Mouse (Mus musculus) liver, embryonic 14.5 days (tissue): ENCODE measurements around the gene Tns1. TPM values are rescaled to one million over a fixed set of nuclear protein-coding genes. Genes with fewer than 3 reads are reported as not detected.

Experiments
- ATAC-seq: fragments of 200-750 bp; cut with Nextera tagmentation; 2 replicates; pipeline ENCODE4 v1.8.0; 2017; ENCODE audit warnings: moderate number of reproducible peaks, mild to moderate bottlenecking, moderate library complexity; ENCODE audit not compliant: insufficient read depth
- DNase-seq, 3 experiments: peaks; one replicate each; pipeline ENCODE4 v3.0.0-alpha.2; 2012 to 2013; ENCODE audit warnings: low read depth in 3 of 3, low spot score in 3 of 3
- H3K27ac ChIP-seq: fragments of 300-500 bp; sonication (generic); 2 replicates; pipeline ENCODE4 v1.5.1; 2014; ENCODE audit warnings: moderate library complexity, mild to moderate bottlenecking, control low read depth, inconsistent platforms
- H3K27me3 ChIP-seq: fragments of 300-500 bp; sonication (generic); 2 replicates; pipeline ENCODE4 v1.6.1; 2014; ENCODE audit warnings: mild to moderate bottlenecking, low read length, moderate library complexity; ENCODE audit not compliant: control insufficient read depth, insufficient read depth
- H3K36me3 ChIP-seq: fragments of 300-500 bp; sonication (generic); replicated peaks from 2 replicates; pipeline ENCODE4 v1.6.1; 2014; ENCODE audit warnings: low read depth; ENCODE audit not compliant: control insufficient read depth, insufficient read depth
- H3K4me1 ChIP-seq, 2 experiments: fragments of 200-500 bp in 1 of 2; fragments of 300-500 bp in 1 of 2; sonication (generic) in 1 of 2; replicated peaks; 2 replicates each; pipeline ENCODE4 v1.6.1; 2012 to 2014; ENCODE audit warnings: antibody characterized with exemption in 1 of 2, inconsistent platforms in 1 of 2, low read length in 1 of 2; ENCODE audit not compliant: control insufficient read depth in 2 of 2, insufficient read depth in 2 of 2
- H3K4me2 ChIP-seq: fragments of 300-500 bp; sonication (generic); 2 replicates; pipeline ENCODE4 v1.6.1; 2014; ENCODE audit warnings: low read depth, mild to moderate bottlenecking, control low read depth, moderate library complexity
- H3K4me3 ChIP-seq, 2 experiments: fragments of 200-500 bp in 1 of 2; fragments of 300-500 bp in 1 of 2; sonication (generic) in 1 of 2; 2 replicates each; pipeline ENCODE4 v1.5.1; 2012 to 2014; ENCODE audit warnings: low read depth in 2 of 2, low read length in 2 of 2, mild to moderate bottlenecking in 2 of 2, control low read depth in 1 of 2, inconsistent platforms in 1 of 2, moderate library complexity in 1 of 2; ENCODE audit not compliant: insufficient read depth in 1 of 2
- H3K9ac ChIP-seq: fragments of 300-500 bp; sonication (generic); replicated peaks from 2 replicates; pipeline ENCODE4 v1.6.1; 2014; ENCODE audit warnings: mild to moderate bottlenecking, control low read depth, moderate library complexity
- H3K9me3 ChIP-seq: fragments of 300-500 bp; sonication (generic); 2 replicates; pipeline ENCODE4 v1.6.1; 2016; ENCODE audit warnings: low read length, mixed read lengths; ENCODE audit not compliant: control insufficient read depth
- CTCF ChIP-seq: IDR thresholded peaks from 2 replicates; pipeline ENCODE4 v1.5.1; 2016; ENCODE audit warnings: antibody characterized with exemption, low read depth, control low read depth
- EP300 ChIP-seq: IDR thresholded peaks from 2 replicates; pipeline ENCODE4 v1.6.1; 2016; ENCODE audit warnings: antibody characterized with exemption, low read depth
- WGBS: fragments of 180-500 bp; shearing (Covaris S2); extraction: QIAGEN DNeasy Blood & Tissue Kit; methylation state at CpG from one replicate; pipeline ENCODE4 v1.1.7; 2014; ENCODE audit not compliant: insufficient replicate concordance; 5-methylcytosine and 5-hydroxymethylcytosine counted together
- polyA plus RNA-seq, 2 experiments: library from polyadenylated mRNA; depleted of rRNA in 1 of 2; stranded (reverse) in 1 of 2; unstranded in 1 of 2; fragments of >200 nt; fragmentation: Nextera tagmentation in 1 of 2; extraction: Ambion mirVana in 1 of 2; gene quantifications; 2 replicates each; pipeline versions ENCODE4 v1.2.1 to v1.2.3; 2012 to 2014

Gene Tns1
- polyA plus RNA-seq, 2 experiments = 7.2 to 15.7 TPM

DNA sequence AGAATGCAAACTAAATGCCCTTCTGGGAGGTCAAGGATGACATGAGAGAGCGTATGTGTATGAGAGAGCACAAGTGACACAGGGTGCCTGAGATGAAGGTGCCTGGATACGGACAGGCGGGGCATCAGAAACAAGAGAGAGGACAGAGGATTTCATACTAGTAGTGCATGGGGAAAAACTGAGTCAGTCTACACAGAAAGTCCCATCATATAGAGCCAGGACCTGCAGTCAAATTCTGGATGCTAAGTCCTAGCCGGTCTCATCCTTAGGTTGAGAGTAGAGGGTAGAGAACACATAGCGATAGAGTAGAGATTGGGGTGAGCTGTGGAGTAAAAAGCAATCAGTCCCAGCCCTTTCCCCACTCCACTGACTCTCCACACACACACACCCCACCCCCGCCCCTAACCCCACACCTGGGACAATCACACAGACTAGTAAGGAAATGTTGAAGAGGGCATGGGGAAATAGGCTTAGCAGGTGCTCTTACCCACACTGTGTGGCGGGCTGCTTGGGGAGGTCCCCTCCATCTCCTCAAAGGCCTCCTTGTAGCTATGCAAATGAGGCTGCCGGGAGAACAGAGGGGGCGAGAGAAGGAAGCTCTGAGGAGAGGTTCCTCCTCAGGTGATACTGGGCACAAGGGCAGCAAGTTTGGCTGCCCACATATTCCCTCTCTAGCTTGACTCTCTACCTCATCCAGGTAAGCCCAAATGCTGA is 183.6 kb downstream of the Tns1 start:
- 75% methylated on average over 9 of the region's 9 CpGs for WGBS
- ATAC-seq = no peak
- H3K4me3 ChIP-seq = no peak overlapping the region
- H3K4me2 ChIP-seq = no peak overlapping the region
- no peak overlapping the region for H3K27ac ChIP-seq
- H3K9me3 ChIP-seq = no peaks in the 10 kb centered on the region
- H3K36me3 ChIP-seq = no peaks in the 10 kb centered on the region
- no peak for DNase-seq
- no peak for TF ChIP-seq EP300
- H3K27me3 ChIP-seq = no peaks in the 10 kb centered on the region
- H3K4me1 ChIP-seq = no peaks in the 10 kb centered on the region; a peak in 1 of 4 replicates
- H3K9ac ChIP-seq = no peak overlapping the region

GRCm38 (mm10) chr1:73938597-73938996 is 185.7 kb downstream of the Tns1 start:
- TF ChIP-seq EP300 = no peak
- no peak for TF ChIP-seq CTCF
- H3K27ac ChIP-seq = no peak overlapping the region
- no peaks in the 10 kb centered on the region; a peak in 1 of 4 replicates for H3K4me1 ChIP-seq
- DNase-seq (no peak), ATAC-seq (no peak)
- no peak overlapping the region for H3K4me2 ChIP-seq
- no peak overlapping the region for H3K9ac ChIP-seq
- H3K36me3 ChIP-seq = no peaks in the 10 kb centered on the region
- 74% methylated on average over 10 of the region's 10 CpGs for WGBS
- no peak overlapping the region for H3K4me3 ChIP-seq
- H3K9me3 ChIP-seq = no peaks in the 10 kb centered on the region
- H3K27me3 ChIP-seq = no peaks in the 10 kb centered on the region

GRCm38 (mm10) chr1:73937805-73938204 is 186.4 kb downstream of the Tns1 start:
- ATAC-seq = no peak
- DNase-seq = no peak
- TF ChIP-seq EP300 (no peak), CTCF (no peak)
- Histone ChIP-seq H3K9ac (no peak overlapping the region), H3K4me3 (no peak overlapping the region), H3K27me3 (no peaks in the 10 kb centered on the region), H3K27ac (no peak overlapping the region), H3K9me3 (no peaks in the 10 kb centered on the region), H3K4me1 (no peaks in the 10 kb centered on the region; a peak in 1 of 4 replicates), H3K4me2 (no peak overlapping the region), H3K36me3 (no peaks in the 10 kb centered on the region)
- WGBS = 69% methylated on average over 6 of the region's 6 CpGs

DNA sequence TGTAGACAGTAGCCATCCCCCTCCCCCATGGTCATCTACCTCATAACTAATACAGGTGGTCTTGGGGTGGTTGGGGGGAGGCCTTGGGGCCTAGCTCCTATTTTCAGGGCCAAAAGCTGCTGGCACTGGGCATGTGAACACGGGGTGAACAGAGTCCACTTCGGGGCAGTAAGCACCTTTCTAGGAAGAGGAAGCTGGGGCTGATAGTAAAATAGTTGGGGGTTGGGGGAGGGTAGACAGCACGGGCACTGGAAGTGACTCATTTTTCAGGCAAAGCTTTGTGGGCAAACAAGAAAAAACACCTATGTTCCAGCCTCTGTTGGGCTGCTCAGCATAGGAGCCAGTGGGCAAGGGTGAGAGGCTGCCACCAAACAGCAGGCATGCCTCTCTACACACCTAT is 187.7 kb downstream of the Tns1 start:
- DNase-seq (no peak), ATAC-seq (no peak)
- Histone ChIP-seq H3K4me3 (no peak overlapping the region), H3K27ac (no peak overlapping the region), H3K4me1 (peaks cover 0 to 1% of the 10 kb centered on the region in 2 experiments; a peak in 1 of 4 replicates), H3K27me3 (no peaks in the 10 kb centered on the region), H3K36me3 (no peaks in the 10 kb centered on the region), H3K4me2 (no peak overlapping the region), H3K9ac (no peak overlapping the region), H3K9me3 (no peaks in the 10 kb centered on the region)
- 0% methylated on average over 3 of the region's 3 CpGs for WGBS
- TF ChIP-seq EP300 (no peak), CTCF (no peak)

DNA sequence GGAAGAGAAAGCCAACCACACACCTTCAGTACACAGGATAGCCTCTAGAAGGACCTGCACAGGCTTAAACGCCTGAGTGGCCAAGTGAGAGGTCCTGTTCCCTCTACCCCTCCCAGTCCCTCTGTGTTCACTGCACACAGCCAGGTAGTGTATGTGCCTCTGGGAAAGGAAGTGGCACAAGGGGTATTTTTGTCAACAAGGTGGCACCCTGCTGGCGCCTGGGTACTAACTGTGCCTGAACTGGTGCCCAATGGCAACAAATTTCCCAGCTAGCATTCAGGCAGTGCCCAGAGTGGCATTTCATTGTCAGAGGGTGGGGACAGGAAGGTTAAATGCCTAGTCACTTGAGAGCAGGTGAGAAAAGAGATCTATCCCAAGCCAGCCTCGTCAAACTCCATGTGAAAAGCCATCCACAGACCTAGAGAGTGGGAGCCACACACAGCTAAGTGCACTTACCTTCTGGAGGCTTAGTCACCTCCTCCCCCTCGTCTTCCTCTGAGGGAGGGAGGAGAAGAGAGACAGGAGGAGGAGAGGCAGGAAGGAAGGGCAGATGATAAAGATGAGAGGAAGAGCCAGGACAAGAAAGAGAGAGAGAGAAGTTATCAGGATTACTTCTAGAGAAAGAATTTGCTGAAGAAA is 188.7 kb downstream of the Tns1 start:
- no peak for ATAC-seq
- 57% methylated on average over 4 of the region's 4 CpGs for WGBS

More for the DNA sequence above, 188.7 kb downstream of the Tns1 start:
- peaks cover 0 to 3% of the 10 kb centered on the region in 2 experiments; a peak in 2 of 4 replicates for H3K4me1 ChIP-seq
- no peak overlapping the region for H3K4me2 ChIP-seq
- H3K27ac ChIP-seq = no peak overlapping the region
- DNase-seq = no peak
- H3K27me3 ChIP-seq = no peaks in the 10 kb centered on the region
- no peaks in the 10 kb centered on the region for H3K36me3 ChIP-seq
- no peak overlapping the region for H3K4me3 ChIP-seq
- H3K9ac ChIP-seq = no peak overlapping the region
- TF ChIP-seq EP300 = no peak
- TF ChIP-seq CTCF = no peak
- H3K9me3 ChIP-seq = no peaks in the 10 kb centered on the region
